Comparison of ENCODE assay signal across 7 mouse cellular contexts in the genomic region with DNA sequence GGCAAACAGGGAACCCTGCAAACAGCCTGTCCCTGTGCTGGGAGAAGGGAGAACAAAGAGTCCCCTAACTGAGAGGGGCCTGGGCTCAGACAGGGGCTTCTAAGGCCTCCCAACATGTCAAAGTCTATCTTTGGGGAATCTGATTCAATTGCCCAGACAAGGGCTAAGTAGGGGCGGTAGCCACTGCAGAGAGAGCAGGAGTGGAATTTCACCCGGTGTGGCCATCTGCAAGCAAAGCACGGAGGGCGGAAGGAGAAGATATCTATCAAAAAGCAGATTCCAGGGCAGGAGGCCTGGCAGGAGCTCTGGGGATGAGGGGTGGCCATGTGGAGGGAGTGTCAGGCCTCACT. TPM values are rescaled to one million over a fixed set of nuclear protein-coding genes. Genes with fewer than 3 reads are reported as not detected.
DNase-seq lines count a peak whose midpoint lies in the region; ATAC-seq lines count a peak whose summit lies in the region.

No protein-coding gene starts in this region.

- 34% methylated on average over 4 of the region's 4 CpGs for WGBS in lung, embryonic 16.5 days
- 41% methylated on average over 4 of the region's 4 CpGs for WGBS in heart, embryonic 16.5 days
- WGBS in limb, embryonic 11.5 days, result 35% methylated on average over 4 of the region's 4 CpGs
- WGBS in stomach, embryonic 16.5 days, result 32% methylated on average over 4 of the region's 4 CpGs

- H3K4me3 ChIP-seq in lung, embryonic 16.5 days (ENCODE audit: low read length), result no peak overlapping the region
- no peak overlapping the region for H3K4me3 ChIP-seq in heart, embryonic 16.5 days (ENCODE audit: low read length)
- H3K4me3 ChIP-seq in limb, embryonic 11.5 days (ENCODE audit: low read depth, low read length), result no peak overlapping the region
- H3K4me3 ChIP-seq in stomach, embryonic 16.5 days (replicated peaks; ENCODE audit: low read length), result no peak overlapping the region

- peak overlapping the region; percentile 88 for H3K27ac ChIP-seq in lung, embryonic 16.5 days (ENCODE audit: low read length)
- peak overlapping the region; percentile 83 for H3K27ac ChIP-seq in heart, embryonic 16.5 days (ENCODE audit: low read length)
- H3K27ac ChIP-seq in limb, embryonic 11.5 days (replicated peaks; ENCODE audit: low read depth, low read length), result peak overlapping the region; percentile 91
- peak overlapping the region; percentile 86 for H3K27ac ChIP-seq in stomach, embryonic 16.5 days (ENCODE audit: low read length)

- H3K4me1 ChIP-seq in lung, embryonic 16.5 days (replicated peaks; ENCODE audit: control insufficient read depth, insufficient read depth, low read length), result peaks cover 8% of the 10 kb centered on the region
- peaks cover 4% of the 10 kb centered on the region for H3K4me1 ChIP-seq in heart, embryonic 16.5 days (ENCODE audit: control insufficient read depth, insufficient read depth, low read length)
- peaks cover 7% of the 10 kb centered on the region for H3K4me1 ChIP-seq in limb, embryonic 11.5 days (ENCODE audit: control insufficient read depth, insufficient read depth, low read length)
- H3K4me1 ChIP-seq in stomach, embryonic 16.5 days (ENCODE audit: control insufficient read depth, insufficient read depth, low read length), result peaks cover 15% of the 10 kb centered on the region

- 0 out of 2 replicates have a peak, but pooled peaks have one; percentile 23 for ATAC-seq in lung, embryonic 16.5 days (ENCODE audit: low read depth)
- ATAC-seq in heart, embryonic 16.5 days (replicated peaks; ENCODE audit: extremely low read depth, insufficient read depth, low FRiP score), result no peak
- 0 out of 2 replicates have a peak, but pooled peaks have one; percentile 33 for ATAC-seq in limb, embryonic 11.5 days (ENCODE audit: insufficient number of reproducible peaks, low FRiP score, low TSS enrichment, low read depth)
- peak; percentile 52; the same call in 1 of the 2 replicates for ATAC-seq in stomach, embryonic 16.5 days (ENCODE audit: insufficient read depth, low FRiP score)

- H3K27me3 ChIP-seq in lung, embryonic 16.5 days (ENCODE audit: control insufficient read depth, insufficient read depth, low read depth, low read length), result no peaks in the 10 kb centered on the region
- H3K27me3 ChIP-seq in heart, embryonic 16.5 days (ENCODE audit: control insufficient read depth, insufficient read depth, low read length), result no peaks in the 10 kb centered on the region
- no peaks in the 10 kb centered on the region for H3K27me3 ChIP-seq in limb, embryonic 11.5 days (ENCODE audit: control insufficient read depth, insufficient read depth, low read length)
- no peaks in the 10 kb centered on the region for H3K27me3 ChIP-seq in stomach, embryonic 16.5 days (ENCODE audit: control insufficient read depth, insufficient read depth, low read length)

- H3K36me3 ChIP-seq in lung, embryonic 16.5 days (ENCODE audit: control insufficient read depth, insufficient read depth, low read length), result no peaks in the 10 kb centered on the region
- H3K36me3 ChIP-seq in heart, embryonic 16.5 days (ENCODE audit: control insufficient read depth, insufficient read depth), result no peaks in the 10 kb centered on the region
- H3K36me3 ChIP-seq in limb, embryonic 11.5 days (ENCODE audit: control insufficient read depth, insufficient read depth, low read length), result no peaks in the 10 kb centered on the region
- no peaks in the 10 kb centered on the region for H3K36me3 ChIP-seq in stomach, embryonic 16.5 days (ENCODE audit: control insufficient read depth, insufficient read depth, low read length)

- peak overlapping the region; percentile 29; the same call in 1 of the 2 replicates for H3K9ac ChIP-seq in lung, embryonic 16.5 days (ENCODE audit: low read length)
- H3K9ac ChIP-seq in heart, embryonic 16.5 days (ENCODE audit: low read length), result no peak overlapping the region
- H3K9ac ChIP-seq in limb, embryonic 11.5 days (ENCODE audit: low read length), result peak overlapping the region; percentile 56
- H3K9ac ChIP-seq in stomach, embryonic 16.5 days (ENCODE audit: low read length), result peak overlapping the region; percentile 54

- no peak for DNase-seq in lung, adult 18-20 months
- peak; percentile 60 for DNase-seq in limb, embryonic 11.5 days (ENCODE audit: low spot score)
- no peak for DNase-seq in layer of hippocampus, postnatal 36 days
- no peak for DNase-seq in left cerebral cortex, adult 9 months (ENCODE audit: low spot score in 2 of 2)

- no peak overlapping the region for H3K4me2 ChIP-seq in lung, embryonic 16.5 days (ENCODE audit: low read depth, low read length)
- no peak overlapping the region for H3K4me2 ChIP-seq in heart, embryonic 16.5 days (ENCODE audit: low read depth, low read length)
- H3K4me2 ChIP-seq in limb, embryonic 11.5 days (ENCODE audit: low read depth, severe bottlenecking), result no peak overlapping the region
- no peak overlapping the region for H3K4me2 ChIP-seq in stomach, embryonic 16.5 days (ENCODE audit: low read depth, low read length)

- no peaks in the 10 kb centered on the region for H3K9me3 ChIP-seq in lung, embryonic 16.5 days (ENCODE audit: control insufficient read depth, low read length)
- H3K9me3 ChIP-seq in heart, embryonic 16.5 days (replicated peaks; ENCODE audit: control insufficient read depth, low read length), result no peaks in the 10 kb centered on the region
- H3K9me3 ChIP-seq in limb, embryonic 11.5 days (ENCODE audit: control insufficient read depth, low read length), result no peaks in the 10 kb centered on the region
- no peaks in the 10 kb centered on the region for H3K9me3 ChIP-seq in stomach, embryonic 16.5 days (replicated peaks; ENCODE audit: control insufficient read depth, low read length)

RNA-seq across cellular contexts. Expression of gene Tex44, which starts 38.7 kb away (rescaled TPM):
- not detected in 2 replicates for polyA plus RNA-seq in lung, embryonic 16.5 days (2015; fragmentation: Nextera tagmentation; extraction: Ambion mirVana)
- polyA plus RNA-seq in heart, embryonic 16.5 days (2015; fragmentation: Nextera tagmentation; extraction: Ambion mirVana), result not detected in 2 replicates
- not detected in 2 replicates for polyA plus RNA-seq in limb, embryonic 11.5 days (2014; fragmentation: Nextera tagmentation; extraction: Ambion mirVana)
- not detected in 2 replicates for polyA plus RNA-seq in stomach, embryonic 16.5 days (2015; fragmentation: Nextera tagmentation; extraction: Ambion mirVana)
- not detected for total RNA-seq in layer of hippocampus, postnatal 36 days (2021)

RNA-seq across cellular contexts. Expression of gene Nmur1, which starts 38.8 kb away (rescaled TPM):
- 0.49 and 0.63 TPM in 2 replicates for polyA plus RNA-seq in lung, embryonic 16.5 days (2015; fragmentation: Nextera tagmentation; extraction: Ambion mirVana)
- polyA plus RNA-seq in heart, embryonic 16.5 days (2015; fragmentation: Nextera tagmentation; extraction: Ambion mirVana), result not detected in 2 replicates
- 0.12 and 0.40 TPM in 2 replicates for polyA plus RNA-seq in limb, embryonic 11.5 days (2014; fragmentation: Nextera tagmentation; extraction: Ambion mirVana)
- not detected in 2 replicates for polyA plus RNA-seq in stomach, embryonic 16.5 days (2015; fragmentation: Nextera tagmentation; extraction: Ambion mirVana)
- not detected for total RNA-seq in layer of hippocampus, postnatal 36 days (2021)
